Comparison of ENCODE assay signal across 26 mouse cellular contexts in genomic region chr13:94518176-94518575, GRCm38 (mm10).
"Had no signal": no experiment of that assay in that cellular context is flagged by ENCODE, and none has a peak within 500 bp of the region (broad histone marks: within the 10 kb centered on the region; RNA-seq: fewer than 3 reads in every experiment).

No protein-coding gene starts in this region.

- H3K27ac ChIP-seq: gastrocnemius, adult 2 months; hindbrain, embryonic 10.5 days; hindbrain, embryonic 12.5 days; hindbrain, embryonic 14.5 days; intestine, embryonic 15.5 days; layer of hippocampus, adult 2 months; limb, embryonic 10.5 days; limb, embryonic 12.5 days; liver, embryonic 13.5 days; liver, embryonic 15.5 days had no signal

- H3K4me3 ChIP-seq: gastrocnemius, adult 2 months; heart, adult 2 months; heart, embryonic 15.5 days; hindbrain, embryonic 10.5 days; hindbrain, embryonic 12.5 days; intestine, embryonic 15.5 days; layer of hippocampus, adult 2 months; limb, embryonic 10.5 days; limb, embryonic 12.5 days; liver, embryonic 13.5 days; liver, embryonic 15.5 days had no signal

- H3K27me3 ChIP-seq: heart, embryonic 15.5 days; hindbrain, embryonic 12.5 days; intestine, embryonic 15.5 days; limb, embryonic 12.5 days; liver, embryonic 13.5 days; liver, embryonic 15.5 days had no signal

- H3K9me3 ChIP-seq: heart, embryonic 15.5 days; hindbrain, embryonic 10.5 days; hindbrain, embryonic 12.5 days; intestine, embryonic 15.5 days; limb, embryonic 10.5 days; limb, embryonic 12.5 days; liver, embryonic 13.5 days; liver, embryonic 15.5 days had no signal

- DNase-seq: gastrocnemius, adult 2 months; gastrocnemius, postnatal 10 days; gastrocnemius, postnatal 25 days; heart, adult 2 months; heart, postnatal 14 days; heart, postnatal 4 days; kidney, adult 18-20 months; kidney, adult 8-10 months; kidney, postnatal 10 days; kidney, postnatal 25 days; kidney, postnatal 4 days; liver, embryonic 13.5 days had no signal

- H3K36me3 ChIP-seq: heart, embryonic 15.5 days; hindbrain, embryonic 10.5 days; intestine, embryonic 15.5 days; liver, embryonic 15.5 days had no signal

- H3K9ac ChIP-seq: heart, embryonic 15.5 days; hindbrain, embryonic 12.5 days; hindbrain, embryonic 14.5 days; intestine, embryonic 15.5 days; limb, embryonic 12.5 days; liver, embryonic 13.5 days; liver, embryonic 15.5 days had no signal

- H3K4me1 ChIP-seq: hindbrain, embryonic 12.5 days; intestine, embryonic 15.5 days; limb, embryonic 10.5 days; limb, embryonic 12.5 days had no signal

- H3K4me2 ChIP-seq: heart, embryonic 11.5 days; heart, embryonic 15.5 days; hindbrain, embryonic 12.5 days; hindbrain, embryonic 14.5 days; intestine, embryonic 15.5 days; limb, embryonic 12.5 days; liver, embryonic 11.5 days; liver, embryonic 13.5 days; liver, embryonic 15.5 days had no signal

- ATAC-seq: hindbrain, embryonic 16.5 days; inflammation-experienced regulatory T-cells, adult 6 months; intestine, embryonic 15.5 days; intestine, postnatal 0 days had no signal
